34 mouse cellular contexts compared by ENCODE assay signal in the genomic region with DNA sequence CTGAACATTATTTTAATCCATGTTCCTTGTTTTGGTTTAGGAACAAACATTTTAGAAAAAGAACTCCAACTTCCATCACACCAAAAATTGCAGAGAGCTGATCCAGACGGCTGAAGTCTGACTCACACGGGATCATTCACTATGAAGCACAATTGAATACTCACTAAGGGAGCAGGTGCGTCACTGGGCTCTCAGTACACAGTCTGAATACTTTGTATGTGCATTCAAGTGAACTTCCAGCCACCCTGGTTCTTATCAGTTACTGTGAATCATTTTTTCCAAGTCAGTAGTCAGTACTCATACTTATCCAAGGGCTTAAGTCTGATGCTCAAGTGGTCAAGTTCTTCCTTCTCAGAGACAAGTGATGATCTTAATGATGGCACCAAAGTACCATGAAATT.
"Had no signal": no experiment of that assay in that cellular context is flagged by ENCODE, and none has a peak within 500 bp of the region (broad histone marks: within the 10 kb centered on the region; RNA-seq: fewer than 3 reads in every experiment).

No protein-coding gene starts in this region.

- H3K4me3 ChIP-seq: heart, embryonic 12.5 days; heart, embryonic 13.5 days; heart, embryonic 15.5 days; hindbrain, embryonic 10.5 days; hindbrain, embryonic 12.5 days; hindbrain, embryonic 13.5 days; hindbrain, embryonic 15.5 days; intestine, embryonic 15.5 days; kidney, embryonic 15.5 days; layer of hippocampus, adult 2 months; left cerebral cortex, adult 2 months had no signal

- ATAC-seq: hindbrain, embryonic 16.5 days; hindbrain, postnatal 0 days; inflammation-experienced regulatory T-cells, adult 6 months; intestine, embryonic 15.5 days; intestine, postnatal 0 days had no signal

- H3K27me3 ChIP-seq: heart, embryonic 12.5 days; heart, embryonic 13.5 days; heart, embryonic 15.5 days; hindbrain, embryonic 12.5 days; hindbrain, embryonic 13.5 days; hindbrain, embryonic 15.5 days; intestine, embryonic 15.5 days; kidney, embryonic 15.5 days had no signal

- DNase-seq: heart, postnatal 10 days; heart, postnatal 14 days; heart, postnatal 36 days; heart, postnatal 4 days; kidney, adult 11 months; kidney, adult 18-20 months; kidney, adult 2 months; kidney, adult 8-10 months; kidney, adult 9 months; kidney, postnatal 10 days; kidney, postnatal 14 days; kidney, postnatal 25 days; kidney, postnatal 36 days; kidney, postnatal 4 days; layer of hippocampus, adult 9-11 months; layer of hippocampus, postnatal 36 days had no signal

- H3K9ac ChIP-seq: heart, embryonic 12.5 days; heart, embryonic 13.5 days; heart, embryonic 15.5 days; hindbrain, embryonic 12.5 days; hindbrain, embryonic 13.5 days; hindbrain, embryonic 14.5 days; hindbrain, embryonic 15.5 days; intestine, embryonic 15.5 days; kidney, embryonic 15.5 days had no signal

- H3K27ac ChIP-seq: heart, embryonic 13.5 days; heart, embryonic 15.5 days; hindbrain, embryonic 10.5 days; hindbrain, embryonic 12.5 days; hindbrain, embryonic 13.5 days; hindbrain, embryonic 14.5 days; hindbrain, embryonic 15.5 days; hindbrain, postnatal 0 days; intestine, embryonic 15.5 days; kidney, embryonic 15.5 days; kidney, postnatal 0 days; layer of hippocampus, adult 2 months; left cerebral cortex, adult 2 months had no signal

- H3K36me3 ChIP-seq: heart, embryonic 12.5 days; heart, embryonic 13.5 days; heart, embryonic 15.5 days; hindbrain, embryonic 10.5 days; hindbrain, embryonic 12.5 days; hindbrain, embryonic 13.5 days; hindbrain, embryonic 15.5 days; intestine, embryonic 15.5 days; kidney, embryonic 15.5 days had no signal

- H3K9me3 ChIP-seq: heart, embryonic 12.5 days; heart, embryonic 13.5 days; heart, embryonic 15.5 days; hindbrain, embryonic 10.5 days; hindbrain, embryonic 12.5 days; hindbrain, embryonic 13.5 days; hindbrain, embryonic 15.5 days; intestine, embryonic 15.5 days; kidney, embryonic 15.5 days had no signal

- H3K4me1 ChIP-seq: heart, embryonic 12.5 days; heart, embryonic 15.5 days; hindbrain, embryonic 10.5 days; hindbrain, embryonic 12.5 days; hindbrain, embryonic 13.5 days; hindbrain, embryonic 15.5 days; intestine, embryonic 15.5 days; kidney, embryonic 15.5 days had no signal

- H3K4me2 ChIP-seq: heart, embryonic 11.5 days; heart, embryonic 12.5 days; heart, embryonic 13.5 days; heart, embryonic 15.5 days; hindbrain, embryonic 12.5 days; hindbrain, embryonic 13.5 days; hindbrain, embryonic 14.5 days; hindbrain, embryonic 15.5 days; intestine, embryonic 15.5 days; kidney, embryonic 15.5 days had no signal
